Mouse (Mus musculus): ENCODE measurements around the gene Gpt2.
A peak's percentile ranks its signal among the peaks of the same experiment; 100 is the strongest.

The Gpt2 gene

DNA sequence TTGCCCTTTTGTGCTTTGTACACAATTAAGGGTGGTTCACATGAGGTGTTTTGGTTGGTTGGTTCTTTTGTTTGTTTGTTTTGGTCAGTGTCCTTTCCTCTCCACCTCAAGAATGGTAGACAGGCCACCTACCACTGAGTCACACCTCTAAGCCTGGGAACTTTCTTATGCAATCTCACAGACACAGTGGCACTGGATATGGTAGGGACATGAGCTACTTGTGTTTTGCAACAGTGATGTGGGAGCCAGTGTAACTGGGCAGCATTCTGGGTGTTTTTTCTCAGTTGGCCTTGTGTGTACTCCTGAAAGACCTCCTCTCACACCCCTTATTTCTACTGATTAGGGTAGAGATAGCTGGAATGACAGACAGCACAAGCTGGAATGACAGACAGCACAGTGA, 3.7 kb upstream of the Gpt2 start:
- DNase-seq: no peak

DNA sequence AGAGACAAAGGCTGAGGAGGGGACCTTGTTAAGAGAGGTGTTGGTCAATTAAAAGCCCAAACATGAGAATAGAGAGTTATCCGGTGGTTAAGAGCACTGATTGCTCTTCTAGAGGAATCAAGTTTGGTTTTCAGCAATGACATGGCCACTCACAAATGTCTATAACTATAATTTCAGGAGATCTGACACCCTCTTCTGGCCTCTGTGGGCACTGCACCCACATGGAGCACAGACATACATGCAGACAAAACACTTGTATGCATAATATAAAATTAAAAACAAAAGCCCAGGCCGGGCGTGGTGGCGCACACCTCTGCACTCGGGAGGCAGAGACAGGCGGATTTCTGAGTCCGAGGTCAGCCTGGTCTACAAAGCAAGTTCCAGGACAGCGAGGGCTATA, 2.8 kb upstream of the Gpt2 start:
- no peak for DNase-seq

DNA sequence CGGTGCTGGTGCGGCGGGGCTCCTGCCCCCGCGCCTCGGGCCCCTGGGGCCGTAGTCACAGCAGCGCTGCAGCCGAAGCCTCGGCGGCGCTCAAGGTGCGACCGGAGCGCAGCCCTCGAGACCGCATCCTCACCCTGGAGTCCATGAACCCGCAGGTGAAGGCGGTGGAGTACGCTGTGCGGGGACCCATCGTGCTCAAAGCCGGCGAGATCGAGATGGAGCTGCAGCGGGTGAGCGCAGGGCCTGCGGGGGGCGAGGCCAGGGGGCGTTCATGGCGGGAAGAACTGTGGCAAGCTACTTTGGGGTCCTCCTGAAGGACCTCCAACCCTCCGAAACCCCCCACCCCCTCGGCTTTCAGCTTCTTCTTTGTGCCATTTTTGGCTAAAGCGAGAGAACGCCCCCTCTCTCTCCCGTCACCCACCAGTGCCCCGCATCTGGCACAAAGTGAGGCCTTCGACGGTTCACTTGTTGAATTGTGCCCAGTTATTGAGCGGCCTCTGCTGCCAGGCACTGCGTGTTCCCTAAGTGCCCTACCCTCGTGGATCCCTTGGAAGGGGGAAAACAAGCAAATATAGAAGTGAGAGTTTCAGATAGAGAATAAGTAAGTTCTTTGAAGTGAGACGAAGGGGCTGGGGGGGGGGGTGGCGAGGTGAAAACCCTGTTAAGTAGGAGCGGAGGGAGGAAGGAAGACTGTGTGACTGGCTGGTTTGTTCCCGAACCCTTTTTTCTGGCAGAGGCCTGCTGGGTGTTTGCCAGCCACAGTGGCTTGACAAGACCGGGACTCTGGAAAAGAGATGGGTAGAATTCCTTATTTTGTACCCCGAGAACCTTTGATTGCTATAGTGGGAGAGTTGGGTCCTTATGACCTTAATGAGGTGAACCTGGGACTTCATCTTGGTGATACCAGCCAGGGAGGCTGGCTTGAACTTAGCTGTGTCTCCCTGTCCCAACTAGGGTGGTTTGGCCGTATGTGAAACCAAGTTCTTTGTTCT, 860 bp downstream of the Gpt2 start:
- peak; percentile 49 for DNase-seq

DNA sequence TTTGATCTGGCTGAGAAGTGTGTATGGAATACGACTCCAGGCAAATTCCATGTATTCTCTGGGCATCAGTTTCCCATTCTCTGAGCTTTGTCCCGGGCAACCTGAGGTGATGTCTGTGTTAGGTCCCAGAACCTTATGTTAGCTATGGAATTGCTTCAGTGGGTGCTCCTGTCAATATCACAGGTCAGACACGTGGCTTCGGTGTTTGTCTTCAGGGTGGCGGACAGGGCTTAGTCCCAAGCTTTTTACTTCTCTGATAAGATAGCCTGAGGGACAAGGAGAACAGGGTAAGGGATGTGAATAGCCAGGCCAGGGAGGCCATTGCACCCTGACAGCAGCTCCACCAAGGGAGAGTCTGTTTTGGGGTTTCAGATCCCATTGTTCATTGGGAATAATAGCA, 3.7 kb downstream of the Gpt2 start:
- DNase-seq: no peak

DNA sequence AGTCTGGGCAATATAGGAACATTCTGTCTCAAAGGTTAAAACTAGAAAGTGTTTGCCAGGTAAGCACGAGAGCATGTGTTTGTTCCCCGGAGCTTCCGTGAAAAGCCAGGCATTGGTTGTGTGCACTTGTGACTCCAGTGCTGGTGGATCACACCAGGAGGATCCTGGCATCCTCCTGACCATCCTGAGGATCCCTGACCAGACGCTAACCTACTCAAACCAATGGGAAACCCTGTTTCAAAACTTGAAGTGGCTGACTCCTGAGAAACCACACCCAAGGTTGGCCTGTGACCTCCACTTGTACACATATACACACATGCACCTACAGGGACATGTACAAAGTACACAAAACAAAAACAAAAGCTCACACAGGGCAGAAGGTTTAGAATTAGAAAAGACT, 4.4 kb downstream of the Gpt2 start:
- DNase-seq: no peak

DNA sequence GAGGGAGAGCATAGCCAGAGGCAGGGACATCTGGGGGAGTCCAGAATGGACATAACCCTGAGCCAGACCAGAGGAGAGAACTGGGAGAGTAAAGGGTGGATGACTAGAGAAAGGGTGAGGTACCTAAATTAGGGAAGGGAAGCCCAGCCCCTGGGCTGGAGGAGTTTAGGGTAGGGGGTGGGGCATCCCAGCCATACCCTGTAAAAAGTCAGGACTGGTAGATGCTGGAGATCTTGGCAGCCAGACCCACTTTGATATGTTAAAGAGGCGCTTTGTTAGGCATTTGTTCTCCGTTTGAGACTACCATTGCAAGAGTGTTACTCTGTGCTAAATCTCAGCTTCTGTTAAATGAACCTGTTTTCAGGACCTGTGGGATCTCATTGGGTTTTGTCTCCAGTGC, 6.2 kb downstream of the Gpt2 start:
- DNase-seq: no peak

DNA sequence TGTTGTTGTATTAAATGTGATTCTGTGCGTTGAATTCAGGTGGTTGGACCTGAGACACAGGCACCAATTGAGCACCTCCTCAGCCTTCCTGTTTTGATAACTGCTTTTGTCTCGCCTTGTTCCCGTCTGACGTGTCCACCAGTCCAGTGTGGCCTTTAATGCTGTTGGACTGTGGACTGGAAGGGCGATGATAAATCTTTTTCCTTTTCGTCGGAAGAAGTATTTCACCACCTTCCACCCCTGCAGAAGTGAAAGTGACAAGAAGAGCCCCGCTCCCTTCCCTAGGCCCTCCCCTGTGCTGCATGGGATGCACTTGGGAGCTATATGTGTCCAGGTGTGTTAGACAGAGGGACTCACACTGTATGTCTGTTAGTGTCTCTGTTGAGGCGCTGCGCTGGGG, 8.1 kb downstream of the Gpt2 start:
- DNase-seq: no peak

DNA sequence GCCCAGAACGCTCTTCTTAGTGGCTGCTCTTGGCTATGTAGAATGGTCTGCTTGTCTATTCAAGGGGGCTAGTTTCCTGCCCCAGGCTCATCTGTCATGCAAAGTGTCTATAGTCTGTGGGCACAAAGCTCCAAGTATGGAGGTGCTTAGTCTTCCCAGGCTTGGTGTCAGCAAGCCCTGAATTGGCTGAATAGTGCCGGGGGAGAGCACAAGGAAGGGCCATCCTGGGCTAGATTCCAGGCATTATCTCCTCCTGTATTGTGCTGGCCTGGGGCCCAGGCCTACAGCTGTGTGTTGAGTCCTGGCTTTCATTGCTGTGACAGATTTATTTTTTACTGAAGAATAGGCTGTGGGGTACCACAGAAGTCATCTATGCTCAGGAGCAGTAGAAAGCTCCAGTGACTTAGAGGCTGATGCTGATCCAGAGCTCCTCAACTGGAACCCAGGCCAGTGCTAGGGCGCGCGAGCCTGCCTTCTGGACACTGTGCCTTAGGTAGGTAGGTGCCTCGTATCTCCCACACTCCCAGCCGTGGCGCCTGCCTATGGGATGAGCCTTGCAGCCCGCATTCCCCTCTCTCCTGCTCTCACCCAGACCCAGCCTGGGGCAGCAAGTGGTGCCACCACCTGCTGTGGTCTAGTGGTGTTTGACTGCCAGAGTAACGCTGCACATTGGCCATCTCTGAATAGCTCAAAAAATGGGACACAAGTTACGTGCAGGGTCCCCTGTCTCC, 8.7 kb downstream of the Gpt2 start:
- peak; percentile 46 for DNase-seq

DNA sequence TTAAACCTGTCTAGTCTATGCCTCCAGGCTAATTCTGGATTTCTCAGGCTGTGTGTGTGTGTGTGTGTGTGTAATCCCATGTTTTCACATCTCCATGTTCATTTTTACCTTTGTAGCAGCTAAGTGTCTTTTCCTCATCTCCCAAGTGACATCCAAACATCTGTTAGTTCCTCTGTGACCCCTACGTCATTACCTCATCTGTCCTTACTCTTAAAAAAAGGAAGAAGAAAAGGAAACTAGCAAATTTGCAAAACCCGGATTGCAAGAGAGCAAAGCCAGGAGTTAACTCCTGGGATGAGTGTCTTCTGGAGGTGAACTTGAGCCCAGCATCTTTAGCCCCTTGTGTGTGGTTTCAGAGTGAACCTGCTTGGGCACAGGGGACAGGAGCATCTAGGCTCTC, 10.0 kb downstream of the Gpt2 start:
- no peak for DNase-seq

DNA sequence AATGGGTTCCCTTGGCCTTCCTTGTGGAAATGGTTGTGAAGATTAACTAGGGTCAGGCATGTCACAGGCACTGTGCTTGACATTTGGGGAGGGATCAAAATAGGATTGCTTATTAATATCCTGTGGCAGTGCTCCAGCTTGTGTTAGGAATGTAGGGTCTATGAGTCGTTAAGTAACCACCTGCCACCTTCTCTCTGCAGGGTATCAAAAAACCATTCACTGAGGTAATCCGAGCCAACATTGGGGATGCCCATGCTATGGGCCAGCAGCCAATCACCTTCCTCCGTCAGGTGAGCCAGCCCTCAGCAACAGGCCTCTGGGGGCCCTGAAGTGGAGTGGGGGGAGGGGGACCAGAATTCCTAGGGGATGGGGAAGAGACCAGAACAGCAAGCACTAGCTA, 10.7 kb downstream of the Gpt2 start:
- DNase-seq: no peak

DNA sequence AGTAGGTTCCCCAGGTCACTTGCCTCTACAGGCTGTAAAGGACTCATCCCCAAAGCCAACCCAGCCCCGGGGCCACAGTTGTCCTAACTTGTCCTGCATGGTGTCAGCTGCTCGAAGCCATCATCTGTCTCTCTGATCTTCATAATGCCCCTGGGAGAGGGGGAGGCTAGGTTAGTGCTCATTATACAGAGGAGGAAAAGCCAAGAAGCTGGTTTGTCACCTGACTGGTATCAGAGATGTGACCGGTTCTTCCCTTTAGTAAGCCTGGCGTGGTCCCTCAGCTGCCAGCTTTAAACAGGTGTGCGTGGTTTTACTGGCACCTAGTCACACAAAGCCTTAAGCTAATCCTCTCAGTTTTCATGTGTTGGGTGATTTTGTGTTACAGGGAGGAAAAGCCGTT, 12.3 kb downstream of the Gpt2 start:
- no peak for DNase-seq

DNA sequence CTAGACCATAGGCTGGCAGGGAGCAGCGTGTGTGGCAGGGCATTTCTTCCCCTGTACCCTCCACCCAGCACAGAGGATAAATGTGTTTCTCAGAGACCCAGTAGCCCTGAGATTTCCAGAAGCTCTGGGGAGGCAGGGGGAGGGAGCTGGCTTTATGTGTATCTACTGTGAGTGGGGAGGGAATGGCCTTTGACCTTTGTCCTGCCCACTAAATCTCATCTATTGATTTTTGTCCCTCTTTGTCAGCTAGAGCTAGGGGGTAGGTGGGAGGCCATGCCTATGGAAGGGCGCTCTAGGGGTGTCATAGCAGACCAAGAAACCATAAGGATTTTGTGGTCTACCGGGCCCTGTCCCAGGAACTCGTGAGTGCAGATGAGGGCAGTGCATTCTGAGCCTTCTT, 14.2 kb downstream of the Gpt2 start:
- no peak for DNase-seq

DNA sequence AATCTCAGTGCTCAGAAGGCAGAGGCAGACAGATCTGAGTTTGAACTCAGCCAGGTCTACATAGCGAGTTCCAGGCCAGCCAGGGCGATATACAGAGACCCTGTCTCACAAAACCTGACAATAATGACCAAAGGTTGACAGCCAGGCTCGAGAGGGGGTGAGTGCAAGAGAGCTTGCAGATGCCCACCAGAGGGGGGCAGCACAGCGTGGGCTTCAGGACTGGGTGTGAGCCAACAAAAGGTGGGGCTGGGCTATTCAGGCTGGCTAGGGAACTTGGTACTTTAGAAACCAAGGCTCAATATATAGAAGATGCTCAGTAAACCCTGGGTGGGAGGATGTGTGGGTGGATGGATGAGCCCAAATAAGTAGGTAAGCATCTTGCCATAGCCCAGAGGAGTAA, 16.3 kb downstream of the Gpt2 start:
- no peak for DNase-seq

DNA sequence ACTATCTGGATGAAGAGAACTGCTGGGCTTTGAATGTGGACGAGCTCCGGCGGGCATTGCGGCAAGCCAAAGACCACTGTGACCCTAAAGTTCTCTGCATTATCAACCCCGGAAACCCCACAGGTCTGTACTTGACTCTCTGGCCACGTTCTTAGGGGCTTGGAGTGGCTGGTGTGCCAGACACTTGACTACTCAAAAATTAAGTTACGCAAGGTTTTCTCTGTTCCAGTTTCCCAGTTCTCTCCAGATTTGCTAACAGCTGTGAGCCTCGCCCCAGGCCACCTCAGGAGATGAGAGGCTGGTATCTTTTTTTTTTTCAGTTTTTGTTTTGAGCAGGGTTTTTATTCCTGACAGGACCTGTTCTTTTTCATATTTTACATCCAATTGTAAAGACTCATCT, 19.9 kb downstream of the Gpt2 start:
- no peak for DNase-seq

DNA sequence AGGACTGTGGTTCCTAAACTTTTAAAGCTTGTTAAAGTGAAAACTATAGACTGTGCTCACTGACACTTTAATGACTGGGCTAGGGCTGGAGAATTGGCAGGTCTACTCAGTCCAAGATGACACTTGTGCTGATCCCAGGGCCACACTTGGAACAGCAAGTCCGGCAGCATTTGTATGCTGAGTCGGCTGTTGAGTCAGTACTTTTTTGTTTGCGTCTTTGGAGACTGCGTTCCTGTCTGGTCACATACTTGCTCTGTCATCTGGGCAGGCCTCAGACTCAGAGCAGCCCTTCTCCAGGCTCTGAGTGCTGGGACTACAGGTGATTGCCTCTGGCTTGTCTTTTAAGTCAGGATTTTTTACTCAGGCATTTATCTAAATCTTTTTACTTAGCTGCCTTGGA, 20.9 kb downstream of the Gpt2 start:
- no peak for DNase-seq

DNA sequence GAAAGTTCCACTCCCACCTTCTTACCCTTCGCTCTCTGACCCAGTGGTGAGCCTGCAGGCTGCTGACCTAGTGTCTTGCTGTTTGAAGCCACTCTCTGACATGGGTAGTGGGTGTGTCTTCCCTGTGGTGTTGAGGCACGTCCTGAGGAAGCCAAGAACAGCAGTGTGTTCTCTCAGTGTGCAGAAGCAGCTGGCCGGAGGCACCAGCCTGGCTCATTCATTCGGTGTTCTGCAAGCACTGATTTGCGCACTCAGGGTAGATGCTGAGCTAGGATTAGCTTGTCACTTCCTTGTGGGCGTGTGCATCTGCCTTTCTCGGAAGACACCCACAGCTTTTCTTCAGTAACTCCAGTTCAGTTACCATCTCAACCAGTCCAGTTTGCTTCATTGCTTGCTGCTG, 23.0 kb downstream of the Gpt2 start:
- peak; percentile 74 for DNase-seq

DNA sequence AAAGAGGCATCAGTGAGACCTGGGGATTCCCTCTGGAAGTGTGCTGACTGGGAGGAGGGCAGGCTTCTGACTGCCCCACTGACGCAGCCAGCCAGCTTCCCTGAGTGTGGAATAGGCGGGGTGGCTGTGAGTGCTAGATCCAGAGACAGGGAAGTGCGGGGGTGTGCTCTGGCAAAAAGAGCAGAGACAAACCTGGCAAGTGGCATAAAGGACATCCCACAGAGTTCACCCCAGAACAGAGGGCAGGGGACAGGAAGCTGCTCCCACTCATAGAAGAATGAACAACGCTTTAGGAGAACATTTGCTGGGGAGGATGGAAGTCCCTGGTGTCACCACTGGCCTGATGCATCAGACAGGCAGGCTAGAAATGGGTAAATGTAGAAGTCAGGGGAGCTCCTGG, 25.0 kb downstream of the Gpt2 start:
- peak; percentile 52 for DNase-seq

DNA sequence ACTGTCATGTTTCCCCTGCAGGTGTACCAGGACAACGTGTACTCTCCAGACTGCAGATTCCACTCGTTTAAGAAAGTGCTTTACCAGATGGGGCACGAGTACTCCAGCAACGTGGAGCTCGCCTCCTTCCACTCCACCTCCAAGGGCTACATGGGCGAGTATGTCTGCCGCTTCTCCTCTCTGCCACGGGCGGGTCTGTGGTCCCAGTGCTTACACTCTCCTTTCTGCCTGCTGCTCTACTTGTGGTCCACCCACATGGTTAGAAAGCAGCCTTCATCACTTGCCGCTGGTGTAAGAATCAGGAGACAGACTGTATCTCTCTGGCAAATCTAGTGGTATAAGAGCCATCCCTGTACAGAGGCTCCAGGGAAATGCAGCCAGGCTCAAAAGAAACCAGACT, 25.6 kb downstream of the Gpt2 start:
- DNase-seq: peak; percentile 40

DNA sequence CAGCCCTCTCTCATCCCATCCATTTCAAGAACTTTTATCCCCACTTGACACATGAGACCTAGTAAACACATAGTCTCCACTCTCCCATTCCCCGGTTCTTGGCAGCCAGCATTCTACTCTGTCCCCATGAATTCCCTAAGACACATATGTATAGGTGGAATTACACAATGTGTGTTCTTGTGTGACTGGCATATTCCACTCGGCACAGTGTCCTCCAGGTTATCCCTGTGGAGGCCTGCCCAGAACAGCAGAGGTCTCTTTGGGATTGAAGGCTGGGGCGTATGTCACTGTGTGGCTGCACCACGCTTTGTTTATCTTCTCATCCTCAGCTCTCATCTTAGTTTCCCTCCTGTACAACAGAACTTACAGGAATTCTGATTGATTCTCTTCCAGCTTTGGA, 28.2 kb downstream of the Gpt2 start:
- DNase-seq: no peak

DNA sequence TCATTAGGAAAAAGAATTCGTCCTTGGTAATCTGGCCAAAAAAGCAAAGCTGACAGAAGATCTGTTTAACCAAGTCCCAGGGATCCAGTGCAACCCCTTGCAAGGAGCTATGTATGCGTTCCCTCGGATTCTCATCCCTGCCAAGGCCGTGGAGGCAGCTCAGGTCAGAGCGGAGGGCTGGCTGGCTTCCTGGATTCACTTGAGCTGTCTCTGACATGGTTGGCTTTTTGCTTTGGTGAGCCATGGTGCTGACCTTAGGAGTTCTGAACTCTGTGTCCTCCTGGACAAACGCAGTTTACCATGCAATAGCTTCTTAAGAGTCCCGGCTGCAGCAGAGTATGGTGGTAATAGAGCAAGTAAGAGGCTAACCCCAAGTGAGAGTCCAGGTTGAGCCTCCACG, 29.0 kb downstream of the Gpt2 start:
- DNase-seq: no peak

DNA sequence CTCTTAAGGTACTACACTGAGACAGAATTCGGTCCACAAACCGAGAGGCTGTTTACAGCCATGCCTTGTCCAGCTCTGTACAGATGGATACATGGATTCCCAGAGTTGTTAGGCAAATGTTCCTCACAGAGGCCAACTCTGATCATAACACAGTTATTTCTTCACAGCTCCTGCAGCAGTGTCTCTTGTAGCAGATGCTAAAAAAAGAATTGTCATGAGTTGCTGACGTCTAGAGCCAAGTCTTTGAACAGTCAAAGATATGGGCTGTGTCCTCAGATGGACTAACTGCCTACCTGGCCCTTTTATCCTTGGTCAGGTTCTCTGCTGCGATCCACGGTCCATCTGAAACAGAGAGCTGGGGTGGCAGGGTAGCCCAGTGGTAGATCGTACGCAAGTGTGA, 31.7 kb downstream of the Gpt2 start:
- no peak for DNase-seq

DNA sequence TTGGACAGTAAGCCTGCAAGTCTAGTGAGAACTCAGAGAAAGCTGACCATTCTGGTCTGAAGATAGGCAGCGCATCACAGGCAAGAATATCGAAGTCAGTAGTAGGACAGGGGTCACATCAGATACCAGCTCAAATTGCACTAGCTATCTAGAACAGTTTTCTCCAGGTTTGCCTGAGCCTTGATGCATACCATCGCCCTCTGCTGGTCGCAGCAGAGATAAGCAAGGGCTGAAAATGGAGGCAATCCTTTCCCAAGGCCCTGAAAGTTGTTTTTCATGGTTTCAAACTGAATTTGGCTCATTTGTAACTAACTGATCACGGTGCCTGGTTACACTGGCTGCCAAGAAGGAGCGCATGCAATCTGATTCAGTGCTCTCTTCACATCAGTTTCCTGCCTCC, 33.7 kb downstream of the Gpt2 start:
- DNase-seq: peak; percentile 62

DNA sequence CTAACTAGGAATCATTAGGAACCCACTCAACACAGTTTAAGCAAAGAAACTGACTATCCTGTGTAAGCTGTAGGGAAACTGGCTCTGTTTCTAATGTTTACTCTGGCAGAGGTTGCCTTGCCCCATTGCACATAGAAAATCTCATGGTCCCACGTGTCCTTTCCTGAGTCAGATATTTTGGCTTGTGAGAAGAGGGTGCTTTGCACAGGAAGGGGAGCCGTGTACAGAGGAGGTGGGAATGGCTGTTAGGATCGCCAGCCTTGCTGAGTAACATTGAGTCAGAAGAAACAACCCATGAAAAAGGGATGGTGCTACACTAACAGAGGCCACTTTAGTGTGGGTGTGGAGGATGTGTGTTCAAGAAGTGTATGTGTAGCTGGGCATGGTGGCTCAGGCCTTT, 36.6 kb downstream of the Gpt2 start:
- no peak for DNase-seq

DNA sequence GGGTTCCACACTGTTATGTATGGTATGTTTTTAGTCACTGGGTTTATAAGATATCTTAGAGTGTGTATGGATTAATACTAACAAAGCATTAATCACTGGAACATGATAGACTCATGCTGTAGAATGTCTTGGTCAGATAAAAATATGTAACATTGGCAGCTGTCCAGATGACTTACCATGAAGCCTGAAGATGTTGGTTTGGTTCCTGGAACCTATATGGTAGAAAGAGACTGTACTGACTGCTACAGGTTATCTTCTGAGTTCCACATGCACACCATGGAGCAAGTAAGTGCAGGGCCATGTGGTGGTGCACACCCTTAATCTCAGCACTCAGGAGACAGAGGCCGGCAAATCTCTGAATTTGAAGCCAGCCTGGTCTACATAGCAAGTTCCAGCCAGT, 38.3 kb downstream of the Gpt2 start:
- no peak for DNase-seq

Measured in right cerebral cortex, postnatal 25 days (tissue).